Mouse (Mus musculus): Measurements from ENCODE around the gene Cxcl12.

Gene Cxcl12

DNA sequence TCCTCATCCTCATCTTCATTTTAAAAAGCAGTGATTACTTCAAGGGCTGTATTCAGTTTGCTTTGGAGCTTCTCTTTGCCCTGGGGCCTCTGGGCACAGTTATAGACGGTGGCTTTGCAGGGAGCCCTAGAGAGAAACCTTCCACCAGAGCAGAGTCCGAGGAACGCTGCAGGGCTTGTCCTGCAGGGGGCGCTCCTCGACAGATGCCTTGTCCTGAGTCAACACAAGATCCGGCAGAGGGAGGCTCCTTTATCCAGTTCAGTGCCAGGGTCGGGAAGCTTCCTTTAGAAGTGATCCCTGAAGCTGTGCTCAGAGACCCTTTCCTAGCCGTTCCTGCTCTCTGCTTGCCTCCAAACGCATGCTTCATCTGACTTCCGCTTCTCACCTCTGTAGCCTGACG lies 5.5 kb downstream of the Cxcl12 start:
- no peak for DNase-seq (ENCODE audit: extremely low read depth, low read depth, low spot score)

DNA sequence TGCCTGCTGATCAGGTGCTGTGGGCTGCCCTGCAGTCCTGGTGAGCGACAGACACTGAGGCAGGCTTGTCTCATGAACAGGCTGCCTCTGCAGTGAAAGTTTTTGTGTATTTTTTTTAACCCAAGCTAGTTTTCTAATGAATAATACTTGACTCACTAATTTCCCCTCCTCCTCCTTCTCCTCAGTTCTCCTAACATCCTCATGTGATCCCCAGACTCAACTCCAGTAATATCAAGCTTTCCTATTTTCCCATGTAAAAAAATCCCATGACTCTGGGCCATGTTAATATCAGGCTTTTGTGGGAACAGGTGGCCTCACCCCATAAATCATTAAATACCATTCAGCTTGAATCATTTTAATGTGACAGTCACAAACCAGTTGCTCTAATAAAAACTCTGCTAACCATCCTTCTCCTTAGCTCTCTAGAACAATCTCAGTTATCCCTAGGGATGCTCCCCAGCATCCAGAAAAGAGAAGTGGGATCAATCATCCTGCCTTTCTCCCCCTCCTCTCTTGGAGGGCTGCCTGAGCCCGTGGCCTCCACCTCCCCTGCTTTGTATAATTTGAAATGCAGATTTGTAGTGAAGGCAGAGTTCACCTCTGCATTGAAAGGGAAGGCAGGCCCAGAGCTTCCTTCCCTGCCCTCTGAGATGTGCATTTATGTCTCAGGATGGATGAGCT lies 6.9 kb downstream of the Cxcl12 start:
- DNase-seq (ENCODE audit: extremely low read depth, low read depth, low spot score) = no peak

DNA sequence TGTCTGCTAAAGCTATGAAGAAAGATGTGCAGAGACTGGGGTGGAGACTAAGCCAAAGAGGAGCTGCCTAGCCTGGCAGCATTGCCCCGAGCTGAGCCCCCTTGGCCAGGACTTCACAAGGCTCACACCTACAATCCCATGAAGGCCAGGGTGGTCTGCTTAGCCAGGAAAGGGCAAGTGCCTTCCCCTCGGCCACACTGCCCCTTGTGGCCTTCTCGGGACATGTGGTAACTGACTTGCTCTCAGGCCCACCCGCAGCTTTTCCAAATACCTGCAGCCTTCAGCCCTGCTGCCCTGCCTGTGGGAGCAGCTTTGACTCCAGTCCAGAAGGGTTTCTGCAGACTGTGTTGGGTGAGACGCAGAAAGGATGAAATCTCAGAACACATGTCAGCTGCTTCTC lies 8.1 kb downstream of the Cxcl12 start:
- DNase-seq (ENCODE audit: extremely low read depth, low read depth, low spot score) = no peak

DNA sequence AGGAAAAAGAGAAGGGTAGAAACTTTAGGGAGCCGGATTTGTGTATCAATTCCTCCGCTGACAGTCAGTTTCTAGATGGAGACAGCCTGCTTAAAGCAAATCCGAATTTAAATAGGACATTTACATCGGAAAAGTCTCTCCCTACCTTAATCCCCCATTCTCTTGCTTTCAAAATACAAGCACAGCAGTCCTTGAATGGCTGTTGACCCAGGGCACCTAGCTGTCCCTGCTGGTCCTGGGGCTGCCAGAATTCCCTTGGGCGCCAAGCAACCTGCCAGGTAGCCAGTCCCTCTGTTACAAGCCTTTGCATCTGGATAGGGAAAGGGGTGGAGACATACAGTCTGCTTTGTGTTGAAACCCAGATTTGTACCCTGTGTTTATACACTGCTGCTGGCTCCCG lies 12.0 kb downstream of the Cxcl12 start:
- no peak for DNase-seq (ENCODE audit: extremely low read depth, low read depth, low spot score)

DNA sequence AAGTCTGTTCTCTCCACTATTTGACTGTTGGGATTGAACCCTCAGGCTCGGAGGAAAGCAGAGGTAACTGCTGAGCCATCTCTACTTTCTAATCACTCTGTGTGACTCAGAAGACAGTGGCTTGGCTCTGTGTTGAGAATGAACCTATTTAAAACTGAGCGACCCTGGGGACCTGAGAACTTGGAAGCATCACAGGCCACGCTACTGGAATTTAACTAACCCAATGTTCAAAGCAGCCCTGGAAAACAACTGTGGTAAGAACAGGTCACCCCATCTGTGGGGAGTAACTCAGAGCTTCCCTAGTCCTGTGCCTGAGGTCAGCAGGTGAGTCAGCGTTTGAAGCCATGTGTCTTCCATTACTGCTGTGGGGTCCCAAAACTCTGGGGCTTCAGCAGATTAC lies 17.0 kb downstream of the Cxcl12 start:
- no peak for DNase-seq (ENCODE audit: extremely low read depth, low read depth, low spot score)

DNA sequence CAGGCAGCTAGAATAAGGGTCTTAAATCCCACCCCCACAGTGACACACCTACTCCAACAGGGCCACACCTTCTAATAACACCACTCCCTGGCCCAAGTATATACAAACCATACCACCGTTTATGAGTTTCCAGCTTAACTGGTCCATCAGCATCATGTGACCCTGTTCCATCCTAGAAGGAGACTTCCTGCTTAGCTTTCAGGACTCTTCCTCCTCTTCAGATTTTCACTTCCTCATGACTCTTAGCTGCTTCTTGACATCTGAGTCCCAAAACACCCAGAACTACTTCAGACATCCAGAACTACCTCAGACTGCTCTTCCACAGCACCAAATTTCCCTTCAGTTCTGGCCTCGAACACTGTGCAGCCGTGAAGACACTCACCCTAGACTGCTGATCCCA lies 22.1 kb downstream of the Cxcl12 start:
- DNase-seq (ENCODE audit: extremely low read depth, low read depth, low spot score) = no peak

DNA sequence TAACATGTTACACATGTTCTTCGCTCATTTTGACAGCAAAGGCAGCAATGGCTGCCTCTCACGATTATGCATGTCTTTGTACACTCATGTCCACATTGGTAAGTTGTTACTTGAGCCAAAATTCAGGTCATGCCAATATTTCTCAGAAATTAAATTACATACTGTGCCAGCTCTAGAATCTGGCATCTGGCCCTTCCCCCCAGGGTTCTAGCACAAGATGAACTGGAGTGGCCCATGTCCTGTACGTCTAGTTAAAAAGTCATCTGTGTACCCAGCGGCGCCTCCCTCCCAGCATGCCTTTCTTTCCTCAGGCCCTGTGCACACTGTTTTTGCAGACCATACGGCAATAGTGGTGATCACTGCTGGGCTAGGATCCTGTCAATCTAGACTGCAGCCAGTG lies 23.4 kb downstream of the Cxcl12 start:
- no peak for DNase-seq (ENCODE audit: extremely low read depth, low read depth, low spot score)

DNA sequence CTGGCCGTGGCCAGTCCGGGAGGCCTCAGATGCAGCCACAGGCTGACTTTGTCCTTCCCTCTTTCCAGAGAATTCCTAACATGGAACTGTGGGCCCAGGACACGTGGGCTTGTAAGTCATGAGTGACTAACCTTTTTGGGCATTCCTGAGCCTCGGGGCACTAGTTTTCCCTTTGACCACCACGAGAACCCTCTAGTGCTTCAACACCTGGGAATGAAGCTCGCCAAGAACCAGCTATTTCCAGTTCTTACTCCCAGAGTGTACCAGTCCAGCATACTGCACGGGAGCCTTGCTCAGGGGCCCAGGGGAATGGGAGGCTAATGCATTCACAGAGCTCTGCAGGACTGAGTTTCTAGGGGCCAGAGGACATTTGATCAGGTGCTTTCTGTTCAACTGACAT lies 24.3 kb downstream of the Cxcl12 start:
- no peak for DNase-seq (ENCODE audit: extremely low read depth, low read depth, low spot score)

DNA sequence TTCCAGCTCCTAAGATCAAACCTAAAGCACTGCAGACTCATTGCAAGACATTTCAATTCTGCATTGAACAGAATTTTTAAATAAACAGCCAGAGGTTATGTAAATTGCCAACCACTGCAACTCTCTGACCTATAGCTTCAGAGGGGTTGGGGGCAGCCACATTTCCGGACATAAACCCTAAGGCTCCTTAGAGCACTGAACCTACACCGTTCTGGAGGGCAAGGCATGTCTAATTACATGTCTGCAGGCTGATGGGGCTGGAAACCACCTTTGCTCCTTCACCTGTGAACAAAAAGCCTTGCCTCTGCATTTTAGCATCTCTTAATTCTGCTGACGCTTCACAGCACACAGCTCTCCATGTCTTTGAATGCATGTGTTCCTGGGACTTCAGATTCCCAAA lies 26.9 kb downstream of the Cxcl12 start:
- DNase-seq (ENCODE audit: extremely low read depth, low read depth, low spot score) = no peak

DNA sequence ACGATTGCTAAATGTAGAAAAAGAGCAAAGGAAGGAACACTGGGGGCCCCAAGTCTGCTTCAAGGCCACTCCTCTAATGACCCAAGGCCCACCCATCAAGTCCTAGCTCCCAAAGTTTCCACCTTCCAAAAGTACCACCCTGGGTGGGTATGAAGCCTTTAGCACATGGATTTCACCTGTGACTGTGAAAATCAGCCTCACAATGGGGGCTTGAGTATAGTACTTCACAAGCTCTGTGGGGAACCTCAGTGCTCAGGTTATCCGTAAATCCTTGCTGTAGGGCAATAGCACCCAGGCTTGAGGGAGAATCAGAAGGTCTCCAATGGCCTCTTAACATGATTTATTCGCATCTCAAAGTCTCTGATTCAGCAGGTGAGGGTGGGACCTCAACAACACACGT lies 30.5 kb downstream of the Cxcl12 start:
- no peak for DNase-seq (ENCODE audit: extremely low read depth, low read depth, low spot score)

DNA sequence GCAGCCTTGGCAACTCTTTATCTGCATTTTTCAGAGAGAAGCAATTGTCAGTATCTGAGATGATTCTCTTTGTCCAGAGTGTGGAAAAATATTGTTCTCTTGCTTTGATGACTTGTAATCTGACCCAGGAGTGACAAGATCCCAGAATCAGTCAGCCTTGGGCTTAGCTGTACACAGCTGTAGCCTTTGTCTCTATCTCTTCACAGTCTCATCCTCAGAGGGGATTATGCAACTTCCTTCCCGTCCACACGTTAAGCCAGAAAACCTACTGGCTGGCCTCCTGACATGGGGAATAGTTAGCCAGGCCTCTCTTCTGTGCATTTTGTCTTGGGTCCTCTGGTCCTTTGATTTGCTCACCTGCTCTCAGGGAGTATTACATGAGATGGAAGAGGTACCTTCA lies 31.4 kb downstream of the Cxcl12 start:
- no peak for DNase-seq (ENCODE audit: extremely low read depth, low read depth, low spot score)

DNA sequence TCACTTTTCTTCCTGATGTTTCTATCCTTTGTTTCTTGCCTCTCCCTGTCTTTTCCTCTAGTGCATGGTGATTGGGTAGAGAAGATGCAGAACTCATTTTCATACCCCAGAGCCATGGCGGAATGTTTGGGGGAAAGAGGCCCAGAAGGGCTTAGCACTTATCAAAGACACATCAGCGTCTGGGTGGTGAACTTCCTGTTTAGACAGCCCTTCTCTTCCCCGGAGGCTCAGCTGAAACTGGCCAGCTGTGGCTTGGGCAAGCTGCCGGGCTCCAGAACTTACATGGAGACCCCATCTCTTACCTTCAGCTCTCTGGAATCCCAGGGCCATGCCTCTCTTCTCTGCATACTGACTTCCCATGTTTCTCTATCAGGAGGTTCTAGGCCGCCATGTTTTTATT lies 32.6 kb downstream of the Cxcl12 start:
- no peak for DNase-seq (ENCODE audit: extremely low read depth, low read depth, low spot score)

DNA sequence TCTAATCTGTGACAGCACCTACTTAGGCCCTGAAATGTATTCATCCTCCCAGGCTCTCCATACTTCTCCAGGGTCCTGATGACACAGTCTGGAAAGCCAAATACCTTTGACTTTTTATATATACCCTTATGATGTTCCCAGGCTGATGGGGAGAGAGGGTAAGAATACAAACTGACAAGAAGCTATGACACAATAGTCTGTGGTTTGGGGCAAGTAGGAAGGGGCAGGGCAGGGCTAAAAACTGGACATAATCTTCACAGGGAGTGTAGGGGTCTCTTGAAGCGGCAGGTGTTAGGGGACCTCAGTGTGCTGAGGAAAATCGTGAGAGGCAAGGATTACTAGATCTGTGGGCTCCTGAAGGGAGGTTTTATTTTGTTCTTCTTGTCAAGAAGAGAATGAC lies 33.1 kb downstream of the Cxcl12 start:
- no peak for DNase-seq (ENCODE audit: extremely low read depth, low read depth, low spot score)

DNA sequence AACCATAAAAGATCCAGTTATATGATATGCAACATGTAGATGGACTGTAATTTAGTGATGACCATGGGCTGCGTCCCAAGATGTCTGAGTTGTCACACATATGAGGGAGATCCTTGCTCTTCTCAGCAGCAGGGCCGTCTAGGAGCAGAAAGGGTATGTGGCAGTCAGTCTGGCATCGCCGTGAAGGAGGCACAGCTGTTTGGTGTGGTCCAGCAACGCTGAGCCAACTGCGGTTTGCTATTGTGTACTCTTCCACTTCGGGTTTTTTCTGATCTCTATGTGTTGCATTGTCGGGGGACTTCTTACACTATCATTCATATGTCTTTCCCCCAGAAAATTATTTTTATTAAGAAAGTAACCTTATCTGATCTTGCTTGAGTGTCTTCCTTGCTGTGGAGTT lies 33.5 kb downstream of the Cxcl12 start:
- DNase-seq (ENCODE audit: extremely low read depth, low read depth, low spot score) = no peak

DNA sequence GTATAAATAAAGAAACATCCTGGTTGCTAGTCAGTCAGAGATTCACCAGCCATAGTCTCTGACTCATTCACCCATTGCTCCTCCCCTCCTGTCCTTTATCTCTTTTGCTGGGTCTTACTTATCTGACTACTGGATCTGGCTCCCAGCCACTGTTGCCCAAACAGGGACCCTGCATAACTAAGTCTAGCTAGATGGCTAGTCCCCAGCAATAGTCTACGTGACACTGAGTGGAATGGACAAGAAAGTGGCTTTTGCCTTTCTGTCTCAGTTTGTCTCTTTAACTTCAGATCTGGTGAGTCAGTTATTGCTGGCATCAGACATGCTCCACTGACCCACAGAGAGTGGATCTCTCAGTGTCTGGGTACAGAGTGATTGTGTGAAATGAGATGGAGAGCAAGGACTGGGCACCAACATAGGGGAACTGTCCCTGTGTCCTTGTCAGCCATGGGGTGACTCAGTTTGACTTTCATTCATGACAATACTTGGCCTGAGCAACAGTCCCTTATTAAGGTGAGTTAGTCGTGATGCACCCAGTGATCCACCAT lies 34.6 kb downstream of the Cxcl12 start:
- no peak for DNase-seq (ENCODE audit: extremely low read depth, low read depth, low spot score)

DNA sequence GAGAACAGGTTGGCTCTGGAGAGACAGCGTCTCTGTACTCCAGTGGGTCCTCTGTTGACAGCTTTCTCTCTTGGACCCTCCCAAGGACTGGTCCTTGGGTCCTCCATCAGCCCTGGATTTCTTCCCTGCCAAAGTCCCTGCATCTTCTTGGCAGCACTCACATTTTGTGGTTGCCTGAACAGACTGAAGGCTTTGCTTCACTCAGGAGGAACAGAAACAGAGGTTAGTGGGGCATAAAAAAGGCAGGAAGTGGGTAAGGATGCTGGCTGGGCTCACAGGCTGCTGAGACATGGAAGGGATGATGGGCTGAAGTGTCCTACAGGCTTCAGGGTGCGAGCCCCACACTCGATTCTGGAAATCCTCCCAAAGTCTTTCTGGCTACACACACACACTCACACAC lies 35.8 kb downstream of the Cxcl12 start:
- no peak for DNase-seq (ENCODE audit: extremely low read depth, low read depth, low spot score)

DNA sequence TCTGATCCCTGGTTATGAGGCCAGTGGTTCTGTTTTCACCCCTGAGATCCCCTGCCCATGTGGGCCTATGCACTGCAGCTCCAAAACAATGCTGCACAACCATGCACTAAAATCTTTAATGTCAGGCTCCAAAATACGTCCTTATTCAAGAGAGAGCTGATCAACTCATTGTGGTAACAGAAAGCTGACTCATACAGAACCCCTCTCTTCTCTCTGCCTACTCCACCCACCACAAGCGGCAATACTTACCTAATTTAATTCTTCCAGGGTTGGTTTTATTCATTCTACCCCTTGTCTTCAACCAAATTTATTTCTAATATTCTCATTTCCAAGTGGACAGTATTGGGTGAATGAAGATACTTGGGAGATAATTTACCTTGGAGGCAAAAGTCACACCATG lies 38.5 kb downstream of the Cxcl12 start:
- DNase-seq (ENCODE audit: extremely low read depth, low read depth, low spot score) = no peak

DNA sequence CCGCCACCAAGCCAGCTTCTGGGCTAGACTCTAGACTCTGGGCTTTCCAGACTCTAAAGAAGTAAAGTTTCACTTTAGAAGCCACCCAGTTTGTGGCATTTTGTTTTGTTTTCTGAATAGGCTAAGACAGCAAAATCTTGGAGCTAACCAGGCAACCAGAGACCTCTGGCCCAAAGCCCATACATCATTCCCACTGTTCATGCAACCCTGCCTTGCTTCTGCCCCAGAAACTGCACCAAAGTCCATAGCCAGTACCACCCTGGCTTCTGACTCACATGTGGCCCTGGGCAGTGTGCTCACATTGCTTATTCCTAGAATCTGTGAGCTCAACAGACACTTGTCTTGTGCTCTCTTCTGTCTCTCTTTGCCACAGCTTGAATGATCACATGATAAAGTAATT lies 39.0 kb downstream of the Cxcl12 start:
- DNase-seq (ENCODE audit: extremely low read depth, low read depth, low spot score) = no peak

DNA sequence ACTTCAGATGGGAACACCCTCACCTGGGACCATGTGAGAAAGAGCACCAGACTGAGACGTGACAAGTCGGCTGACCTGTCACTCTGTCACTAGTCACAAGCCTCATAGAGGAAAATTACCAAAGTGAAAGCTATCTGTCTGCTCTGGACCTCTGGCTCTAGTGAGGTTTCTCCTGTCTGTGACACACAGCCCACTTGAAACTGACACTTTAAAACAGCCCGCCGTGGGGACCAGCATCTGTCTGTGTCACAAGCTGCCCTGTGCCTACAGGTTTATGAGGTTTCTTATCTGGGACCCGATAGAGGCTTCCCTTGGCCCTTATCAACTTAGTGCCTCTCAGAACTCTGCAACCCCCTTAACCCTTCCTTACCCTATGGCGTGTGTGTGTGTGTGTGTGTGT lies 41.8 kb downstream of the Cxcl12 start:
- no peak for DNase-seq (ENCODE audit: extremely low read depth, low read depth, low spot score)

DNA sequence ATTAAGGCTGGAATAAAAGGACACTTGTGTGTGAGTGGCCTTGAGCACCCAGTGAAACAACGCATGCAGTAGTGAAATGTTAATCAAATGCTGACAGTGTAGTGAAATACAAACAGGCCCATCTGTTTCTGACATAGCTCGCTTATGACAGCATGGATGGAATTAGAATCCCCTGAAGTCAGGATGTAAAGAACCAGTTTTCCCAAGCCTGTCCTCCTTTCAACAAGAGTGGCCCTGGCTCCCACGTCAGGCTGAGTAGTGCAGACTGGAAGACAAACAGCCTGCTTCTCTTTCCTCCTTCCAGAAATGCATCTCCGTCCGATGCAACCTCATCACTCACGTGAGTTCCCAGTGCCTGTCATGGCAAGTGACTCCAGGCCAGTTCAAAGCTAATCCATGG lies 42.2 kb downstream of the Cxcl12 start:
- DNase-seq (ENCODE audit: extremely low read depth, low read depth, low spot score) = no peak

DNA sequence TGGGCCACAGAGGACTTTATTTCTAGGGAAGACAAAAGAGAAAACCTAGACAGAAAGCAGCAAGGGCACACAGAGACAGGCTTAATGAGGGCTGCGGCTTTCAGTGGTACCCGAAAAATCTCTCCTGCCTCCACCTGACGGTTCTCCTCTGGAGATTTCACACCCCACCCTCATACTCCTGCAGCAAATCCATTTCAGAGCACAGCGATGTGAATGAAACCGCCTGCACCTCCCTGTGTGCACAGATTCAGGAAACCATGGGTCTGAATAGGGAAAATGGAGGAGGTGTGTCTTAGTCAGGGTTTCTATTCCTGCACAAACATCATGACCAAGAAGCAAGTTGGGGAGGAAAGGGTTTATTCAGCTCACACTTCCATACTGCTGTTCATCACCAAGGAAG lies 46.2 kb downstream of the Cxcl12 start:
- DNase-seq (ENCODE audit: extremely low read depth, low read depth, low spot score) = no peak

DNA sequence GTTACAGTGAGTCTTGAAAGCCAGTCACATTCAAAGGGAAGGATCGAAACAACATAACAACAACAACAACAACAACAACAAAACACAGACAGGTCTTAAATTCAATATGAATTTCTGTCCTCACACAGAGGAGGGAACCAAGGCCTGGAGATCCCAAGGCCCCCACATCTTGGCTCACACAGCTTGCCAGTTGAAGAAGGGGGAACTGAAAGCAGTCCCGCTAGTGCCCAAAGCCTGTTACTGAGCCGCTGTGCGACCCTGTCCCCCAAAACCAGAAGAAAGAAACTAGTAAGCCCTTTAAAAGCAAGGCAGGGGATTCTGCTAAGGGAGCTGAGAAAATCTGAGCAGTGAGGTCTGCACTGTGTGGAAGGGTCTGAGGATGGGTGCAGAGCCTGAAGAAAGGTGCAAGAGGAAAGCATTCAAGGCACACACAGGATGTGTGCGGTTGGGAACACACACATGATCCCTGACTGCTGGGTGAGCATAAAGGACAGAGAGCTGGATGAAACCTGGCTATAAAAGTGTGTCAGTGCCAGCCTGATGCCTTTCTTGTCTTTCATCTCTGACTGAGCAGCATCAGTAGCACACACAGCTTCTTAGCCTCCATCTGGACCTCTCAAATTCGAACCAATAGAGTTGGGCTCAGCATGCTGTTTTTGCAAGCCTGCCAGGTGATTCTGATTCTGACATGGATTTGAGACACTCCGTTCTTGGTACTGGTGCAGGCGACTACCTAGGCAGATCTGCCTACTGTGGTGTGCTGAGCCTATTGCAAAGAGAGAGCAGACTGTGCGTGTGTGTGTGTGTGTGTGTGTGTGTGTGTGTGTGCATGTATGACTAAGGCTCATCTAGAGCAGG lies 50.3 kb downstream of the Cxcl12 start:
- no peak for DNase-seq (ENCODE audit: extremely low read depth, low read depth, low spot score)

DNA sequence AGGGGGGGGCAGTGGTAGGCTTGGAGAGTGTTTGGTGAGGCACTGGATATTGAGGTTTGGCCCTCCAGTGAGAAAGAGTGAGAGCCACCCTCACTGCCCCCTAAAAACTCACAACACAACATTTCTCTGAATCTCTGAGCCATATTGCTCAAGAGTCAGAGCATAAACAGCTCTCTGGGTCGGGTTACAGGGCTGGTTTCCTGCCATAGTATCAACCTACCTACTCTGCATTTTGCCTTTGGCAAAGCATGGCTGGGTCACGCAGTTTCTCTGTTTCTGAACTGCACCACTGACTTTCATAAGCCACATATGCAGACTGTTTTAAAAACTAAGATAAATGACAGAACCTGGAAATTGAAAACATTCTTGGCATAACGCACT lies 51.0 kb downstream of the Cxcl12 start:
- DNase-seq (ENCODE audit: extremely low read depth, low read depth, low spot score) = no peak
